Mouse (Mus musculus): ENCODE measurements at regions not wholly inside any gene's neighbourhood (a gene's known extent, or its start where the extent isn't known, plus 50 kb on each side); places are given as distances from the start of the nearest gene placed in this dataset.

DNA sequence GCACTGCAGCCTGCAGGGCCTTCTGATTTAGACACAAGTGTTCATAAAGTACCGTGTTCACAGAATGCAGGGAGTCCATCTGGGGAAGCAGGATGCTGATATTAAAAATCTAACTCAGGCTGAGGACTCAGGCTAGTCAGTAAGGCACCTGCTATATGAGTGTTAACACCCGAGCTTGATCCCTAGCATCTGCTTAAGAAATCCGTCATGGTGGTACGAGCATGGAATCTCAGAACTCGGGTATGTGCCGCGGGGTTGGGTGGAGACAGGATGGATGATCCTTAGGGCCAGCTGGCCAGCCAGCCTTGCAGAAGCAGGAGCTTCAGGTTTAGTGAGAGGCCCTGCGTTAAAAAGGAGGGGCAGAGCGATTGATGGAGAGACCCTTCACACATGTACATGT is 160.1 kb downstream of the Slc4a3 start:
- dilution Hi-C loops (cut with MboI; ENCODE audit: extremely low pct_ligation_motif_present, extremely low pct_unique_long_range_greater_than_20kb, low sequenced_read_pairs), result no loop called here

GRCm38 (mm10) chr1:75723431-75723830 is 177.4 kb downstream of the Slc4a3 start:
- in situ Hi-C loops (cut with MboI; ENCODE audit: low pct_ligation_motif_present, low pct_unique_long_range_greater_than_20kb, low sequenced_read_pairs), result no loop called here
- H3K4me1 ChIP-seq (ENCODE audit: control insufficient read depth in 1 of 2, insufficient read depth in 2 of 2), result no peaks in the 10 kb centered on the region
- no peak for DNase-seq (ENCODE audit: extremely low read depth)

More for the DNA sequence above, 160.1 kb downstream of the Slc4a3 start:
- no peaks in the 10 kb centered on the region for H3K9me3 ChIP-seq (replicated peaks; ENCODE audit: low read length)
- H3K4me3 ChIP-seq (replicated peaks in 1 of 3; ENCODE audit: low read depth in 2 of 3, low read length in 2 of 3, poor library complexity in 1 of 3), result no peak overlapping the region
- H3K27me3 ChIP-seq (replicated peaks), result no peaks in the 10 kb centered on the region
- no peaks in the 10 kb centered on the region for H3K36me3 ChIP-seq (replicated peaks in 1 of 2; ENCODE audit: control insufficient read depth in 1 of 2, insufficient read depth in 1 of 2, low read length in 1 of 2)
- no peak overlapping the region for H3K9ac ChIP-seq (ENCODE audit: insufficient read depth, low read depth)
- no peak for DNase-seq (ENCODE audit: extremely low read depth)
- TF ChIP-seq CHD1 (IDR thresholded peaks at IDR 0.05; ENCODE audit: low read depth, low read length), result no peak
- TF ChIP-seq USF2 (conservative IDR thresholded peaks at IDR 0.05; ENCODE audit: low read depth, low read length), result no peak
- TF ChIP-seq JUN (IDR thresholded peaks at IDR 0.05; ENCODE audit: insufficient read depth, low read depth, low read length), result no peak
- no peak for TF ChIP-seq UBTF (IDR thresholded peaks at IDR 0.05; ENCODE audit: low read depth, low read length)
- no peak for TF ChIP-seq EP300 (IDR thresholded peaks at IDR 0.05; ENCODE audit: low read length)
- no peaks in the 10 kb centered on the region for H3K79me2 ChIP-seq (replicated peaks; ENCODE audit: control insufficient read depth, extremely low read depth, insufficient read depth, poor library complexity, severe bottlenecking)
- no peak overlapping the region for H3K27ac ChIP-seq (ENCODE audit: insufficient read depth, low read depth)
- no peak overlapping the region for H3K4me2 ChIP-seq (ENCODE audit: insufficient read depth, low read depth, poor library complexity, severe bottlenecking)
- H3K4me1 ChIP-seq (ENCODE audit: control insufficient read depth in 1 of 2, insufficient read depth in 2 of 2), result no peaks in the 10 kb centered on the region
- in situ Hi-C loops (cut with MboI; ENCODE audit: low pct_ligation_motif_present, low pct_unique_long_range_greater_than_20kb, low sequenced_read_pairs), result no loop called here

GRCm38 (mm10) chr1:75725329-75725728 is 179.3 kb downstream of the Slc4a3 start:
- H3K9ac ChIP-seq (ENCODE audit: insufficient read depth, low read depth), result no peak overlapping the region
- H3K4me1 ChIP-seq (ENCODE audit: control insufficient read depth in 1 of 2, insufficient read depth in 2 of 2), result no peaks in the 10 kb centered on the region
- no peaks in the 10 kb centered on the region for H3K27me3 ChIP-seq (replicated peaks)
- TF ChIP-seq PAX5 (IDR thresholded peaks at IDR 0.05; ENCODE audit: low read length) (no peak), EP300 (IDR thresholded peaks at IDR 0.05; ENCODE audit: low read length) (no peak), IRF4 (IDR thresholded peaks at IDR 0.05; ENCODE audit: low read depth, low read length) (no peak), UBTF (IDR thresholded peaks at IDR 0.05; ENCODE audit: low read depth, low read length) (no peak), TCF12 (IDR thresholded peaks at IDR 0.05; ENCODE audit: low read depth, low read length) (no peak), MXI1 (IDR thresholded peaks at IDR 0.05; ENCODE audit: low read depth, low read length) (no peak), JUND (conservative IDR thresholded peaks at IDR 0.05; ENCODE audit: low read depth, low read length) (no peak), USF2 (conservative IDR thresholded peaks at IDR 0.05; ENCODE audit: low read depth, low read length) (no peak), USF1 (IDR thresholded peaks at IDR 0.05; ENCODE audit: low read depth, low read length) (no peak), NELFE (IDR thresholded peaks at IDR 0.05; ENCODE audit: low read depth, low read length) (no peak), CTCF (conservative IDR thresholded peaks at IDR 0.05 in 1 of 2, IDR thresholded peaks at IDR 0.05 in 1 of 2; ENCODE audit: low read depth in 2 of 2, low read length in 2 of 2) (no peak), RAD21 (IDR thresholded peaks at IDR 0.05; ENCODE audit: low read depth, low read length) (no peak), NRF1 (IDR thresholded peaks at IDR 0.05; ENCODE audit: low read depth, low read length) (no peak), ZC3H11A (IDR thresholded peaks at IDR 0.05; ENCODE audit: low read depth, low read length) (no peak), ZMIZ1 (IDR thresholded peaks at IDR 0.05; ENCODE audit: low read depth, low read length) (no peak)
- no peaks in the 10 kb centered on the region for H3K9me3 ChIP-seq (replicated peaks; ENCODE audit: low read length)
- in situ Hi-C loops (cut with MboI; ENCODE audit: low pct_ligation_motif_present, low pct_unique_long_range_greater_than_20kb, low sequenced_read_pairs) (no loop called here), dilution Hi-C loops (cut with MboI; ENCODE audit: extremely low pct_ligation_motif_present, extremely low pct_unique_long_range_greater_than_20kb, low sequenced_read_pairs) (no loop called here)
- H3K27ac ChIP-seq (ENCODE audit: insufficient read depth, low read depth), result no peak overlapping the region
- H3K4me2 ChIP-seq (ENCODE audit: insufficient read depth, low read depth, poor library complexity, severe bottlenecking), result no peak overlapping the region
- H3K4me3 ChIP-seq (replicated peaks in 1 of 3; ENCODE audit: low read depth in 2 of 3, low read length in 2 of 3, poor library complexity in 1 of 3), result no peak overlapping the region
- no peaks in the 10 kb centered on the region for H3K36me3 ChIP-seq (replicated peaks in 1 of 2; ENCODE audit: control insufficient read depth in 1 of 2, insufficient read depth in 1 of 2, low read length in 1 of 2)
- DNase-seq (ENCODE audit: extremely low read depth), result no peak
- H3K79me2 ChIP-seq (replicated peaks; ENCODE audit: control insufficient read depth, extremely low read depth, insufficient read depth, poor library complexity, severe bottlenecking), result no peaks in the 10 kb centered on the region

More at GRCm38 (mm10) chr1:75723431-75723830, 177.4 kb downstream of the Slc4a3 start:
- Histone ChIP-seq H3K4me2 (ENCODE audit: insufficient read depth, low read depth, poor library complexity, severe bottlenecking) (no peak overlapping the region), H3K9me3 (replicated peaks; ENCODE audit: low read length) (no peaks in the 10 kb centered on the region), H3K27ac (ENCODE audit: insufficient read depth, low read depth) (no peak overlapping the region), H3K9ac (ENCODE audit: insufficient read depth, low read depth) (no peak overlapping the region), H3K79me2 (replicated peaks; ENCODE audit: control insufficient read depth, extremely low read depth, insufficient read depth, poor library complexity, severe bottlenecking) (no peaks in the 10 kb centered on the region), H3K4me3 (replicated peaks in 1 of 3; ENCODE audit: low read depth in 2 of 3, low read length in 2 of 3, poor library complexity in 1 of 3) (no peak overlapping the region), H3K27me3 (replicated peaks) (no peaks in the 10 kb centered on the region), H3K36me3 (replicated peaks in 1 of 2; ENCODE audit: control insufficient read depth in 1 of 2, insufficient read depth in 1 of 2, low read length in 1 of 2) (no peaks in the 10 kb centered on the region)
- TF ChIP-seq TBP (conservative IDR thresholded peaks at IDR 0.05; ENCODE audit: low read depth, low read length), result no peak
- TF ChIP-seq MEF2A (IDR thresholded peaks at IDR 0.05; ENCODE audit: borderline replicate concordance, low read depth, low read length), result no peak
- TF ChIP-seq ZKSCAN1 (IDR thresholded peaks at IDR 0.05; ENCODE audit: borderline replicate concordance, low read depth, low read length), result no peak
- TF ChIP-seq ZC3H11A (IDR thresholded peaks at IDR 0.05; ENCODE audit: low read depth, low read length), result no peak
- TF ChIP-seq SMC3 (IDR thresholded peaks at IDR 0.05; ENCODE audit: low read depth, low read length), result no peak
- TF ChIP-seq ZMIZ1 (IDR thresholded peaks at IDR 0.05; ENCODE audit: low read depth, low read length), result no peak
- no peak for TF ChIP-seq GABPA (IDR thresholded peaks at IDR 0.05; ENCODE audit: insufficient replicate concordance, low read depth, low read length)
- no peak for TF ChIP-seq ETS1 (conservative IDR thresholded peaks at IDR 0.05; ENCODE audit: low read depth, low read length)
- TF ChIP-seq BHLHE40 (IDR thresholded peaks at IDR 0.05; ENCODE audit: low read depth, low read length), result no peak
- no peak for TF ChIP-seq MXI1 (IDR thresholded peaks at IDR 0.05; ENCODE audit: low read depth, low read length)
- TF ChIP-seq HCFC1 (IDR thresholded peaks at IDR 0.05; ENCODE audit: low read depth, low read length), result no peak
- no peak for TF ChIP-seq PAX5 (IDR thresholded peaks at IDR 0.05; ENCODE audit: low read length)
- no peak for TF ChIP-seq CHD2 (IDR thresholded peaks at IDR 0.05; ENCODE audit: low read length)
- no peak for TF ChIP-seq KAT2A (IDR thresholded peaks at IDR 0.05; ENCODE audit: insufficient replicate concordance, low read length)
- dilution Hi-C loops (cut with MboI; ENCODE audit: extremely low pct_ligation_motif_present, extremely low pct_unique_long_range_greater_than_20kb, low sequenced_read_pairs), result no loop called here

All from CH12.LX (cell line).